Mouse (Mus musculus) brain, embryonic 14.5 days (tissue): ENCODE results near the gene Ssbp1.

Experiments
- CTCF ChIP-seq: fragments of 200-500 bp; IDR thresholded peaks from 2 replicates; pipeline ENCODE4 v1.5.1; 2012; ENCODE audit warnings: inconsistent platforms, mild to moderate bottlenecking, moderate library complexity, borderline replicate concordance; ENCODE audit not compliant: insufficient read depth, insufficient read length; ENCODE audit errors: extremely low read depth
- POLR2A ChIP-seq: fragments of 200-500 bp; IDR thresholded peaks from 2 replicates; pipeline ENCODE4 v1.6.1; 2012; ENCODE audit warnings: mild to moderate bottlenecking, inconsistent platforms, borderline replicate concordance; ENCODE audit not compliant: poor library complexity, insufficient read depth, insufficient read length, severe bottlenecking; ENCODE audit errors: extremely low read depth

DNA sequence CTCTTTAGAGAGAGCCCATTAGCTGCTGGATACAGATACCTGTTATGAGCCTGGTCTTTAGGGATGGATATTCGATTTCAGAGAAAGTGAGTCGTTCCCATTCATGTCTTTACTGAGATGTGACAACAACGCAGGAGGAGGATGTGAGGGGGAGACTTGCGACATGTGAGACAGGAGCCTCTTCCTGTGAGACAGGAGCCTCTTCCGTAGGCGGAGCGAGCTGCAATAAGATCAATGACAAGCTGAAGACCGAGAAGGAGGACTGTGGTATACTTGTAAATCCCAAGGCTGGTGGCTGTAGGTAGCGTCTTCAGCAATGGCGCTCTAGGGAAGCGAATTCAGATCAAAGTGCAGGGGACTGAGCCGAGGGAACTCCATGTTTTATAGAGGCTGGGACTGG is 31.4 kb upstream of the Ssbp1 start:
- TF ChIP-seq CTCF (no peak), POLR2A (no peak)
